Comparison of ENCODE assay signal across 25 mouse cellular contexts in genomic region chr10:120114493-120114892, GRCm38 (mm10).
"Had no signal": no experiment of that assay in that cellular context is flagged by ENCODE, and none has a peak within 500 bp of the region (broad histone marks: within the 10 kb centered on the region; RNA-seq: fewer than 3 reads in every experiment).

No protein-coding gene starts in this region.

- H3K9me3 ChIP-seq: heart, embryonic 13.5 days; heart, embryonic 15.5 days; hindbrain, embryonic 13.5 days; hindbrain, embryonic 15.5 days; kidney, embryonic 15.5 days; limb, embryonic 13.5 days; limb, embryonic 15.5 days; liver, embryonic 12.5 days had no signal

- H3K27me3 ChIP-seq: heart, embryonic 13.5 days; heart, embryonic 15.5 days; hindbrain, embryonic 15.5 days; limb, embryonic 13.5 days; limb, embryonic 15.5 days; liver, embryonic 12.5 days had no signal

- H3K36me3 ChIP-seq: heart, embryonic 15.5 days; hindbrain, embryonic 13.5 days; hindbrain, embryonic 15.5 days; kidney, embryonic 15.5 days; limb, embryonic 15.5 days had no signal

- H3K4me3 ChIP-seq: heart, adult 2 months; heart, embryonic 13.5 days; heart, embryonic 15.5 days; hindbrain, embryonic 13.5 days; hindbrain, embryonic 15.5 days; kidney, embryonic 15.5 days; limb, embryonic 13.5 days; limb, embryonic 15.5 days; liver, embryonic 12.5 days had no signal

- H3K4me1 ChIP-seq: heart, embryonic 15.5 days had no signal

- H3K27ac ChIP-seq: heart, embryonic 13.5 days; heart, embryonic 15.5 days; hindbrain, embryonic 13.5 days; hindbrain, embryonic 15.5 days; hindbrain, postnatal 0 days; kidney, embryonic 15.5 days; kidney, postnatal 0 days; limb, embryonic 13.5 days; limb, embryonic 15.5 days; liver, embryonic 14.5 days had no signal

- DNase-seq: gastrocnemius, postnatal 14 days; gastrocnemius, postnatal 36 days; heart, adult 11 months; heart, adult 2 months; heart, postnatal 14 days; heart, postnatal 36 days; kidney, adult 11 months; kidney, adult 2 months; kidney, adult 9 months; kidney, postnatal 14 days; kidney, postnatal 36 days; layer of hippocampus, adult 9-11 months; layer of hippocampus, postnatal 36 days; left cerebral cortex, postnatal 4 days had no signal
